Mouse (Mus musculus) CH12.LX (cell line): Measurements from ENCODE around the gene Ric8b.
A peak's percentile ranks its signal among the peaks of the same experiment; 100 is the strongest.

Experiments used
- CHD1 ChIP-seq: IDR thresholded peaks from 2 replicates; pipeline ENCODE4 v1.6.1; 2012; ENCODE audit warnings: low read depth, low read length, improper control_type of control experiment, inconsistent platforms
- CHD2 ChIP-seq: IDR thresholded peaks from 2 replicates; pipeline ENCODE4 v1.6.1; 2011; ENCODE audit warnings: low read length, improper control_type of control experiment
- CTCF ChIP-seq, 2 experiments: IDR thresholded peaks in 1 of 2; conservative IDR thresholded peaks in 1 of 2; 2 replicates each; pipeline ENCODE4 v1.5.1; 2011 to 2012; ENCODE audit warnings: low read depth in 2 of 2, low read length in 2 of 2, improper control_type of control experiment in 1 of 2, inconsistent platforms in 1 of 2, mild to moderate bottlenecking in 1 of 2, moderate library complexity in 1 of 2
- ELF1 ChIP-seq: IDR thresholded peaks from 2 replicates; pipeline ENCODE4 v1.6.1; 2014; ENCODE audit warnings: low read depth, mild to moderate bottlenecking, inconsistent platforms, low read length, improper control_type of control experiment
- GABPA ChIP-seq: IDR thresholded peaks from 2 replicates; pipeline ENCODE4 v1.6.1; 2012; ENCODE audit warnings: low read depth, low read length, improper control_type of control experiment, inconsistent platforms; ENCODE audit not compliant: insufficient replicate concordance
- NELFE ChIP-seq: IDR thresholded peaks from 2 replicates; pipeline ENCODE4 v1.6.1; 2011; ENCODE audit warnings: low read depth, low read length, improper control_type of control experiment
- POLR2A ChIP-seq: IDR thresholded peaks from 2 replicates; pipeline ENCODE4 v1.6.1; 2011; ENCODE audit warnings: low read depth, mild to moderate bottlenecking, improper control_type of control experiment, low read length
- POLR2AphosphoS2 ChIP-seq: IDR thresholded peaks from 2 replicates; pipeline ENCODE4 v1.6.1; 2011; ENCODE audit warnings: low read depth, low read length, improper control_type of control experiment
- UBTF ChIP-seq: IDR thresholded peaks from 2 replicates; pipeline ENCODE4 v1.6.1; 2012; ENCODE audit warnings: low read depth, mild to moderate bottlenecking, inconsistent platforms, low read length, improper control_type of control experiment, moderate library complexity
- USF1 ChIP-seq: IDR thresholded peaks from 2 replicates; pipeline ENCODE4 v1.6.1; 2014; ENCODE audit warnings: low read depth, mild to moderate bottlenecking, inconsistent platforms, low read length, improper control_type of control experiment
- ZC3H11A ChIP-seq: IDR thresholded peaks from 2 replicates; pipeline ENCODE4 v1.6.1; 2012; ENCODE audit warnings: low read depth, mild to moderate bottlenecking, inconsistent platforms, low read length, improper control_type of control experiment

GRCm38 (mm10) chr10:84935553-84936209, 18.3 kb downstream of the Ric8b start:
- TF ChIP-seq POLR2A = peak; percentile 39; the same call in 1 of the 2 replicates
- no peak for TF ChIP-seq CHD2
- TF ChIP-seq USF1 = no peak
- no peak for TF ChIP-seq NELFE
- TF ChIP-seq GABPA = no peak
- peak; percentile 42; the same call in 1 of the 2 replicates for TF ChIP-seq ELF1
- no peak for TF ChIP-seq POLR2AphosphoS2
- TF ChIP-seq UBTF = no peak
- TF ChIP-seq CTCF (conservative IDR thresholded peaks at IDR 0.05 in 1 of 2, IDR thresholded peaks at IDR 0.05 in 1 of 2; ENCODE audit: low read depth in 2 of 2, low read length in 2 of 2) = no peak
- no peak for TF ChIP-seq ZC3H11A
- TF ChIP-seq CHD1 = no peak
